Mouse (Mus musculus): ENCODE data around the gene C030005K15Rik.
"Not testable (repeated sequence)": the region's sequence is repeated elsewhere in the genome, so short reads cannot be mapped to it uniquely, and the experiment has no call there.

C030005K15Rik gene

GRCm38 (mm10) chr10:97726655-97727054 is at the start of gene C030005K15Rik:
C030005K15Rik (minus strand) TSS chr10:97726755.
- not testable (repeated sequence) for DNase-seq (ENCODE audit: low spot score)

DNA sequence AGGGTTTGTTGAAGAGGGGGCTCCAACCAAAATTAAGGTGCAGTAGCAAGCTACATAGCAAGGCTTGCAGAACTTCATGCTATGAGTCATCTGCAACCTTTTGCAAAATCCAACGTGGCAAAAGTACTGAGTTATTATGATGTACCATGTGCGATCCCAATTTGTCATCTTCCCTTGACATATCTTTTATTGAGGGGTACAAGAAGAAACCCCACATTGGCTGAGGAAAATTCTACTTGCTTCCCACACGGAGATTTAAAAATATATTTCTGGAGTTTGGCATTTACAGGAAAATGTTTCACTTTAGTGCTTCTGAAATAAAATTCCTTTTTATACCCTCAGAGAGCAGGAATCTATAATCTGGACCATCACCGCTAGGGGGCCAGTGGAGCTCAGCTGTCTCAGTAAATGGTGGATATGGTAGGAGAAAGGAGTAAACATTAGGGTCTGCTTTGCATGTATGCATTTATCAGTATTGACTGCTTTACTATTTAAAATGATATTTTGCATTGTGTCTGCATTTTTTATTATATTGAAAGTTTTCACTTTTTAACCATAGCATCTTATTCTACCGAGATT is 41.7 kb upstream of the C030005K15Rik start:
- no peak for DNase-seq (ENCODE audit: low spot score)

- no peak for DNase-seq (ENCODE audit: low spot score)
Observed at GRCm38 (mm10) chr10:97753821-97754220, 27.3 kb upstream of the C030005K15Rik start.

- DNase-seq (ENCODE audit: low spot score) = no peak
Observed at GRCm38 (mm10) chr10:97747231-97747630, 20.7 kb upstream of the C030005K15Rik start.

- no peak for DNase-seq (ENCODE audit: low spot score)
Observed at GRCm38 (mm10) chr10:97725929-97726328, 626 bp downstream of the C030005K15Rik start.

DNA sequence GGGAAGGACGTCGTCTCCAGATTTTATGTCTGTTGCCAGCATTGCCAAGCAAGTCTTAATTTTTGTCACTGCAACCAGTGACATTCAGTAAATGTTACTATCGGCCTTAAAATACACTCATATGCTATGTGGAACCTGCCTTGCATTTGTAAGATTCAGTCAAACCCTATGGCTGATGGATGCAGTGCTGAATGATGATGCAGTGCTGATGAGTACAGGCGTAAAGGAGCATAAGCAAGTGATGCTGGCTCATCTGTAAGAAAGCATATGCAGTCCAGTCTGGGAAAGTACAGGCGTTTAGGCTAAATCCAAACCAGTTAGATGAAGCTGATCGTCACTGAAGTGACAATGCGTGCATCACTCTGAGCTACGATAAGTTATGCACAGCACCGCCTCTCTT is 3.8 kb downstream of the C030005K15Rik start:
- no peak for DNase-seq (ENCODE audit: low spot score)

- DNase-seq (ENCODE audit: low spot score) = no peak
Observed at GRCm38 (mm10) chr10:97720625-97721024, 5.9 kb downstream of the C030005K15Rik start.

- DNase-seq (ENCODE audit: low spot score) = no peak
Observed at GRCm38 (mm10) chr10:97718021-97718420, 8.5 kb downstream of the C030005K15Rik start.

DNA sequence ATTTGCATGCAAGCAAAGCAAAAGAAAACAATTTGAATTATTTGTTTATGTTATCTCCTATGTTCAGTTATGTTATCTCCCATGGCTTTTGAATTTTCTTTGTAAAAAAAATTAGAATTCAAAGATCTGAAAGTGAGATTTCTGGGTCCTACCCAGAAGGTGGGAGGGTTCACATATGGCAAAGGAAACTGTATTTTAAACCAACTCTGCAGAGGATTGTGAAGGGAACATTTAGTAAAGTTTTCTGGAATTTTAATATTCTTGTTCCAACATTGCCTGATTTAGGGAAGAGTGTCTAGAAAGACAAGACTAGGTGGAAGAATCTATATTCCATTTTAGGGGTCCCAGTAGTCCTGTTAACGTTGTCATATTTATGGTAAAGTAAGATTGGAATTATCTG is 9.3 kb downstream of the C030005K15Rik start:
- no peak for DNase-seq (ENCODE audit: low spot score)

- no peak for DNase-seq (ENCODE audit: low spot score)
Observed at GRCm38 (mm10) chr10:97715289-97715906, 11.2 kb downstream of the C030005K15Rik start.

- DNase-seq (ENCODE audit: low spot score) = no peak
Observed at GRCm38 (mm10) chr10:97714584-97714983, 12.0 kb downstream of the C030005K15Rik start.

- DNase-seq (ENCODE audit: low spot score) = no peak
Observed at GRCm38 (mm10) chr10:97712687-97713086, 13.9 kb downstream of the C030005K15Rik start.

DNA sequence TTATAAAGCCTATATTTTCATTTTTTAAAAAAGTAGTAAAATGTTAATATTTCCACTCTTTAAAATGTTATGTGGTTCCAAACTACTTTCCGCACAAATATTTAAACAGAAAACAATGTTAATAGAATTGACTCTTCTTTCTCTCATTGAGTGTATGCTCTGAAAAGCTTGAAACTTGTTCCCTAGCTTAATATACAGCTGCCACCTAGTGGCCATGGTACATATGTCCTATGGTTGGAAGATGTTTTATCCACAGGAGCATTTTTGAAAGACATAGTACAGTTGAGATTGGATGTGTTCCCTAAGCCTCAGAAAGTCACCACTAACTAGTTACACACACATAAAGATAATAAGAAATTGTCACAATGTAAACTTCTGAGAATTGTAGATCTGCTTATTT is 22.0 kb downstream of the C030005K15Rik start:
- DNase-seq (ENCODE audit: low spot score) = no peak

DNA sequence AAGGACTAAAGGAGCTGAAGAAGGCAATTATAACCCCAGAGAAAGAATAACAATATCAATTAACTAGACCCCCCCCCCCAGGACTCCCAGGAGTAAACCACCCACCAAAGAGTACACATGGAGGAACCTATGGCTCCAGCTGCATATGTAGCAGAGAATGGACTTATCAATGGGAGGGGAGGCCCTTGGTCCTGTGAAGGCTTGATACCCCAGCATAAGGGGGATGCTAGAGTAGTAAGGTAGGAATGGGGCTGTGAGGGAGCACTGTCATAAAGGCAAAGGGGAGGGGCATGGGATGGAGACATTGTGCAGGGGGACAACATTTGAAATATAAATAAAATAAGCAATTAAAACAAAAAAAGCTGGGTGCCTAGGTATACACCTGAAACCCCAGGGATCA is 24.2 kb downstream of the C030005K15Rik start:
- no peak for DNase-seq (ENCODE audit: low spot score)

GRCm38 (mm10) chr10:97693398-97694135 is 33.0 kb downstream of the C030005K15Rik start:
- no peak for DNase-seq (ENCODE audit: low spot score)

- no peak for DNase-seq (ENCODE audit: low spot score)
Observed at GRCm38 (mm10) chr10:97692913-97693312, 33.6 kb downstream of the C030005K15Rik start, which contains the start of gene Ccer1. Ccer1 (plus strand) TSS chr10:97693059.

- DNase-seq (ENCODE audit: low spot score) = no peak
Observed at GRCm38 (mm10) chr10:97689425-97689824, 37.1 kb downstream of the C030005K15Rik start.

- DNase-seq (ENCODE audit: low spot score) = no peak
Observed at GRCm38 (mm10) chr10:97687198-97687597, 39.4 kb downstream of the C030005K15Rik start.

DNA sequence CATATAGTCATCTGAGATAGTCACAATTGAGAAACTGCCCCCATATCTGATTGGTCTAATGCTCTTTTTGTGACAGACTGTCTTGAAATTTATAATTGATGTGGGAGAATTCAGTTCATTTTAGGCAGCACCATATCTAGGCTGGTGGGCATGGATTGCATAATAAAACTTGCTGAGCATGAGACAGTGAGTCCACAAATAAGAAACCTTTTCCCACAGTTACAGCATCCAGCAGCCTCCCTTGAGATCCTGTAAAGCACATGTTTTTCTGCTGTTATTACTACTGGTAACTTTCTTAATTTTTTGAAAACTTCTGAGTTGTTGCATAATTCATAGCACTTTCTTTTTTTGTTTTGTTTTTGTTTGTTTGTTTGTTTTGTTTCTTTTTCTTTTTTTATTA is 43.6 kb downstream of the C030005K15Rik start:
- DNase-seq (ENCODE audit: low spot score) = no peak
